Mouse (Mus musculus) cerebellum, adult 2 months (tissue): ENCODE results near the gene Cap2.

ENCODE experiments used
- CTCF ChIP-seq: fragments of 200-500 bp; IDR thresholded peaks from 2 replicates; pipeline ENCODE4 v1.5.1; 2011; ENCODE audit warnings: low read depth, mild to moderate bottlenecking, control low read depth, low read length, moderate library complexity, borderline replicate concordance; ENCODE audit not compliant: insufficient read depth
- POLR2A ChIP-seq: fragments of 200-500 bp; IDR thresholded peaks from 2 replicates; pipeline ENCODE4 v1.6.1; 2011; ENCODE audit warnings: low read length, control low read depth, borderline replicate concordance; ENCODE audit not compliant: insufficient read depth

- TF ChIP-seq CTCF, result no peak
- no peak for TF ChIP-seq POLR2A
Observed at GRCm38 (mm10) chr13:46601386-46601785, 99.7 kb downstream of the Cap2 start.
